Mouse (Mus musculus): ENCODE results near the gene Grhl1. TPM values are rescaled to one million over a fixed set of nuclear protein-coding genes. Genes with fewer than 3 reads are reported as not detected.
A peak's percentile ranks its signal among the peaks of the same experiment; 100 is the strongest.

The Grhl1 gene
- polyA plus RNA-seq, 1 experiment from 2014 or later = 2.8 TPM

- no peaks in the 10 kb centered on the region for H3K27me3 ChIP-seq (ENCODE audit: insufficient read depth, low read length)
- 82% methylated on average over 6 of the region's 6 CpGs for WGBS
- H3K9ac ChIP-seq (ENCODE audit: low read depth, low read length) = no peak overlapping the region
- H3K27ac ChIP-seq = no peak overlapping the region
- no peak for TF ChIP-seq CTCF (IDR thresholded peaks at IDR 0.05; ENCODE audit: low read depth)
- ATAC-seq (replicated peaks; ENCODE audit: low FRiP score, low read depth) = no peak
- H3K4me1 ChIP-seq (replicated peaks; ENCODE audit: insufficient read depth, low read length) = 0 out of 2 replicates have a peak, but pooled peaks cover 6% of the 10 kb centered on the region
- no peaks in the 10 kb centered on the region for H3K36me3 ChIP-seq (ENCODE audit: insufficient read depth, low read length)
- H3K4me3 ChIP-seq (replicated peaks; ENCODE audit: low read depth, low read length) = no peak overlapping the region
- no peak overlapping the region for H3K4me2 ChIP-seq (ENCODE audit: low read length)
- no peak for DNase-seq (ENCODE audit: low spot score)
- no peaks in the 10 kb centered on the region for H3K9me3 ChIP-seq (replicated peaks; ENCODE audit: low read length)
Observed at GRCm38 (mm10) chr12:24645901-24646300, 73.8 kb downstream of the Grhl1 start.

- Histone ChIP-seq H3K27me3 (ENCODE audit: insufficient read depth, low read length) (no peaks in the 10 kb centered on the region), H3K9ac (ENCODE audit: low read depth, low read length) (no peak overlapping the region), H3K36me3 (ENCODE audit: insufficient read depth, low read length) (no peaks in the 10 kb centered on the region), H3K4me1 (replicated peaks; ENCODE audit: insufficient read depth, low read length) (peaks cover 13% of the 10 kb centered on the region), H3K4me2 (ENCODE audit: low read length) (no peak overlapping the region), H3K27ac (no peak overlapping the region), H3K4me3 (replicated peaks; ENCODE audit: low read depth, low read length) (no peak overlapping the region), H3K9me3 (replicated peaks; ENCODE audit: low read length) (no peaks in the 10 kb centered on the region)
- ATAC-seq (replicated peaks; ENCODE audit: low FRiP score, low read depth) = no peak
- no peak for DNase-seq (ENCODE audit: low spot score)
- TF ChIP-seq CTCF (IDR thresholded peaks at IDR 0.05; ENCODE audit: low read depth) = no peak
- WGBS = 65% methylated on average over 1 of the region's 1 CpGs
Observed at GRCm38 (mm10) chr12:24648094-24648493, 76.0 kb downstream of the Grhl1 start.

- peak overlapping the region; percentile 92 for H3K4me3 ChIP-seq (replicated peaks; ENCODE audit: low read depth, low read length)
- H3K9ac ChIP-seq (ENCODE audit: low read depth, low read length) = no peak overlapping the region
- peak overlapping the region; percentile 68 for H3K27ac ChIP-seq
- H3K9me3 ChIP-seq (replicated peaks; ENCODE audit: low read length) = no peaks in the 10 kb centered on the region
- peaks cover 13% of the 10 kb centered on the region for H3K4me1 ChIP-seq (replicated peaks; ENCODE audit: insufficient read depth, low read length)
- no peak for TF ChIP-seq CTCF (IDR thresholded peaks at IDR 0.05; ENCODE audit: low read depth)
- ATAC-seq (replicated peaks; ENCODE audit: low FRiP score, low read depth) = no peak; the same call in 1 of the 2 replicates
- 4% methylated on average over 22 of the region's 22 CpGs for WGBS
- no peaks in the 10 kb centered on the region for H3K27me3 ChIP-seq (ENCODE audit: insufficient read depth, low read length)
- H3K36me3 ChIP-seq (ENCODE audit: insufficient read depth, low read length) = peaks cover 22% of the 10 kb centered on the region
- H3K4me2 ChIP-seq (ENCODE audit: low read length) = peak overlapping the region; percentile 49
- no peak for DNase-seq (ENCODE audit: low spot score)
Observed at GRCm38 (mm10) chr12:24650415-24651062, 78.5 kb downstream of the Grhl1 start.

GRCm38 (mm10) chr12:24651063-24651557 lies 79.0 kb downstream of the Grhl1 start, which contains the start of gene Klf11:
Gene Klf11 (plus strand): TSS chr12:24651274.
- H3K4me2 ChIP-seq (ENCODE audit: low read length) = peak within 1 kb of the TSS; percentile 65
- ATAC-seq (replicated peaks; ENCODE audit: low FRiP score, low read depth) = peak; percentile 94
- DNase-seq (ENCODE audit: low spot score) = peak; percentile 98
- WGBS = 2% methylated on average over 64 of the region's 68 CpGs
- peaks cover 28% of the 10 kb centered on the region for H3K36me3 ChIP-seq (ENCODE audit: insufficient read depth, low read length)
- peak; percentile 33 for TF ChIP-seq CTCF (IDR thresholded peaks at IDR 0.05; ENCODE audit: low read depth)
- no peaks in the 10 kb centered on the region for H3K27me3 ChIP-seq (ENCODE audit: insufficient read depth, low read length)
- H3K4me1 ChIP-seq (replicated peaks; ENCODE audit: insufficient read depth, low read length) = peaks cover 13% of the 10 kb centered on the region
- H3K9me3 ChIP-seq (replicated peaks; ENCODE audit: low read length) = no peaks in the 10 kb centered on the region
- H3K4me3 ChIP-seq (replicated peaks; ENCODE audit: low read depth, low read length) = peak within 1 kb of the TSS; percentile 92
- peak within 1 kb of the TSS; percentile 98 for H3K9ac ChIP-seq (ENCODE audit: low read depth, low read length)
- H3K27ac ChIP-seq = peak within 1 kb of the TSS; percentile 98

- peak; percentile 84 for ATAC-seq (replicated peaks; ENCODE audit: low FRiP score, low read depth)
Observed at GRCm38 (mm10) chr12:24651642-24652342, 79.7 kb downstream of the Grhl1 start.

GRCm38 (mm10) chr12:24654065-24654862 lies 82.2 kb downstream of the Grhl1 start:
- WGBS = 68% methylated on average over 16 of the region's 16 CpGs
- Histone ChIP-seq H3K4me2 (ENCODE audit: low read length) (no peak overlapping the region), H3K27ac (no peak overlapping the region), H3K9me3 (replicated peaks; ENCODE audit: low read length) (no peaks in the 10 kb centered on the region), H3K4me1 (replicated peaks; ENCODE audit: insufficient read depth, low read length) (peaks cover 13% of the 10 kb centered on the region), H3K36me3 (ENCODE audit: insufficient read depth, low read length) (peaks cover 51% of the 10 kb centered on the region), H3K27me3 (ENCODE audit: insufficient read depth, low read length) (no peaks in the 10 kb centered on the region), H3K4me3 (replicated peaks; ENCODE audit: low read depth, low read length) (no peak overlapping the region), H3K9ac (ENCODE audit: low read depth, low read length) (no peak overlapping the region)
- TF ChIP-seq CTCF (IDR thresholded peaks at IDR 0.05; ENCODE audit: low read depth) = no peak
- no peak for DNase-seq (ENCODE audit: low spot score)
- no peak for ATAC-seq (replicated peaks; ENCODE audit: low FRiP score, low read depth)

More at GRCm38 (mm10) chr12:24651642-24652342, 79.7 kb downstream of the Grhl1 start:
- peak overlapping the region; percentile 65 for H3K4me2 ChIP-seq (ENCODE audit: low read length)
- H3K27me3 ChIP-seq (ENCODE audit: insufficient read depth, low read length) = no peaks in the 10 kb centered on the region
- H3K4me3 ChIP-seq (replicated peaks; ENCODE audit: low read depth, low read length) = peak overlapping the region; percentile 92
- H3K9ac ChIP-seq (ENCODE audit: low read depth, low read length) = peak overlapping the region; percentile 98
- under 1% methylated on average over 36 of the region's 36 CpGs for WGBS
- H3K9me3 ChIP-seq (replicated peaks; ENCODE audit: low read length) = no peaks in the 10 kb centered on the region
- DNase-seq (ENCODE audit: low spot score) = peak; percentile 97
- peaks cover 33% of the 10 kb centered on the region for H3K36me3 ChIP-seq (ENCODE audit: insufficient read depth, low read length)
- TF ChIP-seq CTCF (IDR thresholded peaks at IDR 0.05; ENCODE audit: low read depth) = no peak
- H3K27ac ChIP-seq = peak overlapping the region; percentile 98
- peaks cover 13% of the 10 kb centered on the region for H3K4me1 ChIP-seq (replicated peaks; ENCODE audit: insufficient read depth, low read length)
